Mouse (Mus musculus) MEL (cell line): Measurements from ENCODE around the gene Lmx1a. TPM values are rescaled to one million over a fixed set of nuclear protein-coding genes. Genes with fewer than 3 reads are reported as not detected.

Source experiments
- DNase-seq: peaks from one replicate; pipeline ENCODE4 v3.0.0; 2011; ENCODE audit warnings: low read depth, low spot score
- H3K27ac ChIP-seq: 2 replicates; pipeline ENCODE4 v1.5.1; 2012; ENCODE audit warnings: low read depth, mild to moderate bottlenecking, control low read depth, low read length, moderate library complexity; ENCODE audit not compliant: control insufficient read depth
- H3K27me3 ChIP-seq, 2 experiments: fragments of 150-350 bp in 1 of 2; sonication (generic) in 1 of 2; 2 replicates each; pipeline ENCODE4 v1.6.1; 2012; ENCODE audit warnings: low read length in 2 of 2, mild to moderate bottlenecking in 2 of 2, improper control_type of control experiment in 1 of 2, moderate library complexity in 1 of 2; ENCODE audit not compliant: insufficient read depth in 2 of 2, control insufficient read depth in 1 of 2
- H3K36me3 ChIP-seq, 2 experiments: 2 replicates each; pipeline ENCODE4 v1.6.1; 2012 to 2014; ENCODE audit warnings: low read length in 2 of 2, improper control_type of control experiment in 1 of 2, inconsistent platforms in 1 of 2, mild to moderate bottlenecking in 1 of 2; ENCODE audit not compliant: insufficient read depth in 2 of 2, control insufficient read depth in 1 of 2
- H3K4me1 ChIP-seq, 2 experiments: fragments of 150-350 bp in 1 of 2; sonication (generic) in 1 of 2; 2 replicates each; pipeline ENCODE4 v1.6.1; 2012; ENCODE audit warnings: low read length in 2 of 2, improper control_type of control experiment in 1 of 2, mild to moderate bottlenecking in 1 of 2; ENCODE audit not compliant: insufficient read depth in 2 of 2, control insufficient read depth in 1 of 2
- H3K4me3 ChIP-seq, 2 experiments: fragments of 150-350 bp in 1 of 2; sonication (generic) in 1 of 2; 2 replicates each; pipeline ENCODE4 v1.5.1; 2012; ENCODE audit warnings: low read depth in 2 of 2, low read length in 2 of 2, mild to moderate bottlenecking in 2 of 2, moderate library complexity in 2 of 2, control low read depth in 1 of 2, improper control_type of control experiment in 1 of 2; ENCODE audit not compliant: control insufficient read depth in 1 of 2, insufficient read depth in 1 of 2
- H3K79me2 ChIP-seq: 2 replicates; pipeline ENCODE4 v1.6.1; 2012; ENCODE audit warnings: mild to moderate bottlenecking, low read length, moderate library complexity; ENCODE audit not compliant: control insufficient read depth, poor library complexity, insufficient read depth
- H3K9ac ChIP-seq: 2 replicates; pipeline ENCODE4 v1.6.1; 2012; ENCODE audit warnings: low read depth, mild to moderate bottlenecking, control low read depth, low read length, moderate library complexity; ENCODE audit not compliant: control insufficient read depth, poor library complexity, severe bottlenecking
- H3K9me3 ChIP-seq: fragments of 150-350 bp; sonication (generic); replicated peaks from 2 replicates; pipeline ENCODE4 v1.6.1; 2012; ENCODE audit warnings: mild to moderate bottlenecking, low read length, improper control_type of control experiment, moderate library complexity; ENCODE audit not compliant: insufficient read depth
- BHLHE40 ChIP-seq: IDR thresholded peaks from 2 replicates; pipeline ENCODE4 v1.6.1; 2012; ENCODE audit warnings: low read depth, mild to moderate bottlenecking, inconsistent platforms, low read length, improper control_type of control experiment, borderline replicate concordance
- CHD1 ChIP-seq: IDR thresholded peaks from 2 replicates; pipeline ENCODE4 v1.6.1; 2012; ENCODE audit warnings: low read depth, mild to moderate bottlenecking, inconsistent platforms, low read length, improper control_type of control experiment
- CTCF ChIP-seq, 3 experiments: IDR thresholded peaks in 2 of 3; conservative IDR thresholded peaks in 1 of 3; 2 replicates each; pipeline ENCODE4 v1.5.1; 2011 to 2012; ENCODE audit warnings: low read length in 3 of 3, low read depth in 2 of 3, mild to moderate bottlenecking in 2 of 3, improper control_type of control experiment in 1 of 3, inconsistent platforms in 1 of 3, mixed read lengths in 1 of 3, moderate library complexity in 1 of 3; ENCODE audit not compliant: control insufficient read depth in 1 of 3, insufficient read depth in 1 of 3, poor library complexity in 1 of 3, severe bottlenecking in 1 of 3
- E2F4 ChIP-seq: IDR thresholded peaks from 2 replicates; pipeline ENCODE4 v1.6.1; 2011; ENCODE audit warnings: low read depth, low read length, improper control_type of control experiment, borderline replicate concordance
- ELF1 ChIP-seq: IDR thresholded peaks from 2 replicates; pipeline ENCODE4 v1.6.1; 2014; ENCODE audit warnings: low read depth, mild to moderate bottlenecking, inconsistent platforms, low read length, improper control_type of control experiment, moderate library complexity
- ETS1 ChIP-seq: IDR thresholded peaks from 2 replicates; pipeline ENCODE4 v1.6.1; 2012; ENCODE audit warnings: low read depth, mild to moderate bottlenecking, inconsistent platforms, low read length, improper control_type of control experiment, moderate library complexity
- GABPA ChIP-seq: IDR thresholded peaks from 2 replicates; pipeline ENCODE4 v1.6.1; 2012; ENCODE audit warnings: low read depth, mild to moderate bottlenecking, inconsistent platforms, low read length, improper control_type of control experiment, moderate library complexity
- GATA1 ChIP-seq: IDR thresholded peaks from 2 replicates; pipeline ENCODE4 v1.6.1; 2011; ENCODE audit warnings: low read depth, low read length, improper control_type of control experiment
- HCFC1 ChIP-seq: IDR thresholded peaks from 2 replicates; pipeline ENCODE4 v1.6.1; 2012; ENCODE audit warnings: low read depth, mild to moderate bottlenecking, inconsistent platforms, low read length, improper control_type of control experiment, moderate library complexity
- JUND ChIP-seq: IDR thresholded peaks from 2 replicates; pipeline ENCODE4 v1.6.1; 2011; ENCODE audit warnings: low read depth, mild to moderate bottlenecking, improper control_type of control experiment, low read length
- KAT2A ChIP-seq: conservative IDR thresholded peaks from 2 replicates; pipeline ENCODE4 v1.6.1; 2012; ENCODE audit warnings: low read depth, low read length, improper control_type of control experiment, inconsistent platforms
- MAFK ChIP-seq: IDR thresholded peaks from 2 replicates; pipeline ENCODE4 v1.6.1; 2011; ENCODE audit warnings: low read depth, mild to moderate bottlenecking, low read length, improper control_type of control experiment, borderline replicate concordance
- MAX ChIP-seq: IDR thresholded peaks from 2 replicates; pipeline ENCODE4 v1.6.1; 2011; ENCODE audit warnings: low read length, improper control_type of control experiment
- MAZ ChIP-seq: IDR thresholded peaks from 2 replicates; pipeline ENCODE4 v1.6.1; 2012; ENCODE audit warnings: low read depth, mild to moderate bottlenecking, inconsistent platforms, low read length, improper control_type of control experiment
- MYB ChIP-seq: IDR thresholded peaks from 2 replicates; pipeline ENCODE4 v1.6.1; 2011; ENCODE audit warnings: mild to moderate bottlenecking, low read depth, low read length, improper control_type of control experiment
- MYC ChIP-seq: IDR thresholded peaks from 2 replicates; pipeline ENCODE4 v1.6.1; 2011; ENCODE audit warnings: low read depth, mild to moderate bottlenecking, low read length, improper control_type of control experiment, moderate library complexity
- NELFE ChIP-seq: IDR thresholded peaks from 2 replicates; pipeline ENCODE4 v1.6.1; 2011; ENCODE audit warnings: low read depth, low read length, improper control_type of control experiment
- POLR2A ChIP-seq, 2 experiments: IDR thresholded peaks; 2 replicates each; pipeline ENCODE4 v1.6.1; 2011 to 2012; ENCODE audit warnings: low read length in 2 of 2, mild to moderate bottlenecking in 2 of 2, control low read depth in 1 of 2, improper control_type of control experiment in 1 of 2, low read depth in 1 of 2, moderate library complexity in 1 of 2; ENCODE audit not compliant: control insufficient read depth in 1 of 2, insufficient read depth in 1 of 2, poor library complexity in 1 of 2
- POLR2AphosphoS2 ChIP-seq: IDR thresholded peaks from 2 replicates; pipeline ENCODE4 v1.6.1; 2011; ENCODE audit warnings: low read length, improper control_type of control experiment
- POLR2AphosphoS5 ChIP-seq: IDR thresholded peaks from 2 replicates; pipeline ENCODE4 v1.6.1; 2012; ENCODE audit warnings: low read depth, borderline replicate concordance, mild to moderate bottlenecking, inconsistent platforms, low read length, moderate library complexity, mixed read lengths
- RAD21 ChIP-seq: IDR thresholded peaks from 2 replicates; pipeline ENCODE4 v1.6.1; 2011; ENCODE audit warnings: mild to moderate bottlenecking, low read depth, low read length, improper control_type of control experiment
- RCOR1 ChIP-seq: IDR thresholded peaks from 2 replicates; pipeline ENCODE4 v1.6.1; 2012; ENCODE audit warnings: low read depth, mild to moderate bottlenecking, inconsistent platforms, low read length, improper control_type of control experiment
- SIN3A ChIP-seq: IDR thresholded peaks from 2 replicates; pipeline ENCODE4 v1.6.1; 2012; ENCODE audit warnings: low read length, improper control_type of control experiment, inconsistent platforms
- SMC3 ChIP-seq: IDR thresholded peaks from 2 replicates; pipeline ENCODE4 v1.6.1; 2011; ENCODE audit warnings: low read depth, low read length, improper control_type of control experiment
- TBP ChIP-seq: IDR thresholded peaks from 2 replicates; pipeline ENCODE4 v1.8.0; 2011; ENCODE audit warnings: low read depth, low read length, improper control_type of control experiment
- TCF12 ChIP-seq: IDR thresholded peaks from 2 replicates; pipeline ENCODE4 v1.6.1; 2014; ENCODE audit warnings: low read depth, mild to moderate bottlenecking, inconsistent platforms, low read length, improper control_type of control experiment, moderate library complexity
- USF1 ChIP-seq: IDR thresholded peaks from 2 replicates; pipeline ENCODE4 v1.6.1; 2014; ENCODE audit warnings: low read depth, mild to moderate bottlenecking, inconsistent platforms, low read length, improper control_type of control experiment, moderate library complexity
- ZKSCAN1 ChIP-seq: IDR thresholded peaks from 2 replicates; pipeline ENCODE4 v1.6.1; 2012; ENCODE audit warnings: low read depth, mild to moderate bottlenecking, inconsistent platforms, low read length, improper control_type of control experiment, moderate library complexity
- ZNF384 ChIP-seq: IDR thresholded peaks from 2 replicates; pipeline ENCODE4 v1.6.1; 2012; ENCODE audit warnings: low read depth, mild to moderate bottlenecking, inconsistent platforms, low read length, improper control_type of control experiment
- polyA plus RNA-seq, 2 experiments: library from polyadenylated mRNA; stranded (reverse) in 1 of 2; unstranded in 1 of 2; fragments of >175 nt in 1 of 2; fragments of >200 nt in 1 of 2; gene quantifications; 2 replicates each; pipeline versions ENCODE4 v1.2.1 to v1.2.4; 2012; ENCODE audit warnings: low replicate concordance in 2 of 2, low read depth in 1 of 2; ENCODE audit not compliant: insufficient read length in 2 of 2, insufficient read depth in 1 of 2, missing spikeins in 1 of 2
- total RNA-seq: library from RNA; depleted of rRNA; stranded (reverse); fragments of 300-350 nt; gene quantifications from 2 replicates; pipeline ENCODE4 v1.2.3, GENCODE M21; 2012

Lmx1a gene
- total and polyA plus RNA-seq, 3 experiments: not detected

DNA sequence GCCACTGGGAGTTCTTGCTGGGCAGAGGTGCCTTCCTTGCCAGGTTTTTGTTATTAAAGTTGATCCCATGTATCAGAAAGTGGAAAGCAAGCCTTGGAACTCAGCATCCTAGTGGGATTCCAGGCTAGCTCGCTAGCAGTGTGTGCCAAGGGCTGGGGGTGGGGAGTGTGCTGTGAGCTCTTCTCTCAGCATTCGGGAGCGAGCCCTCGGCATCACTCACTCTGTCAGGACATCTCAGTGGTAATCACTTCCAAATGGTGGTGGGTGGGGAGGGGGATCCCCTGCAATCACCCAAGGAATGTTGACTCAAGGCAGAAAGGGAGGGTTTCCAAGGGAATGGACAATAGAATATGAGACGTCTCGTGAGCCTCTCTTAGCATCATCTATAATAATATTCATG lies 45.4 kb downstream of the Lmx1a start (continued):
- TF ChIP-seq RAD21 (no peak), JUND (no peak)

DNA sequence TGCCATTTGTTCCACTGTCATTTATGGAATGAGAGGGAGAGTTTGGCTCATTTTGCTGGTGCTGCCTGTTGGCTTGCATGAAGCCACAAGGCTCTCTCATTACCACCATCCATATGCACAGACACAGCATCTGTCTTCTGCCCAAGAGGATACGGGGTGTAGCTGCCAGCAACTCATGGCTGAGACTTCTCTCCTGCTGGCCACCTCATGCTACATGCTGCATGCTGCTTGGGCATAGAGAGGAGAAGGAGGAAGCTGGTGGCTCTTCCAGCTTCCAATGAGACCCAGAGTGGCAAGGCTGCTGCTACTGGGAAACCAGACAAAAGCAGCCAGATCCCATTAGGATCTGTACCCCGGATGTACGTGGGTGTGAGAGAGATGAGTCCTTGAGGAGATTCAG lies 47.8 kb downstream of the Lmx1a start:
- no peaks in the 10 kb centered on the region for H3K9me3 ChIP-seq

DNA sequence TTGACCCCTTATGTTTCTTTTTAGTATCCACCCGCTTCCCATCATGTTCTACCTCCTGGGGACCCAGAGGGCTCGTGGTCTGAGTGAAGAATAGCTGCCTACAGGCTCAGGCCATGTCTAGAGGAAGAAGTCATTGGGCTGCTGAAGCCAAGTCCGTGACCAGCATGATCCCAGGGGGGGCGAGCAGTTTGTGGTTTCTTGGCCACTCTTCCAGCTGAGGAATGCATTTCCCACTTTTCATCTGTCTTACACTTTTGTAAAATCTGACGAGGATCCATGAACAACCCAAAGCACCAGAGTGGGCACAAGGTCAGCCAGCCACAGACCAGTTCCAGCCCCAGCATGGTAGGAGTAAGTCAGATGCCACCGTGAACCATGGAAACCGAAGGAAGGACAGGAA lies 50.2 kb downstream of the Lmx1a start:
- H3K9me3 ChIP-seq: no peaks in the 10 kb centered on the region
- no peak for DNase-seq
- no peaks in the 10 kb centered on the region for H3K4me1 ChIP-seq
- no peak overlapping the region for H3K9ac ChIP-seq
- TF ChIP-seq GATA1 (no peak), KAT2A (no peak), ZNF384 (no peak), HCFC1 (no peak), ELF1 (no peak), NELFE (no peak), GABPA (no peak), CTCF (IDR thresholded peaks at IDR 0.05 in 2 of 3, conservative IDR thresholded peaks at IDR 0.05 in 1 of 3; ENCODE audit: control insufficient read depth in 1 of 3, insufficient read depth in 1 of 3, low read depth in 2 of 3, low read length in 3 of 3, poor library complexity in 1 of 3, severe bottlenecking in 1 of 3) (no peak), BHLHE40 (no peak), CHD1 (no peak), RCOR1 (no peak), E2F4 (no peak), POLR2AphosphoS5 (no peak), TCF12 (no peak), USF1 (no peak), MAX (no peak), SMC3 (no peak), MAFK (no peak), JUND (no peak), ZKSCAN1 (no peak)
- H3K4me3 ChIP-seq: no peak overlapping the region
- no peaks in the 10 kb centered on the region for H3K79me2 ChIP-seq
- no peak overlapping the region for H3K27ac ChIP-seq
- H3K36me3 ChIP-seq: no peaks in the 10 kb centered on the region
- H3K27me3 ChIP-seq: no peaks in the 10 kb centered on the region

More for the DNA sequence above, 47.8 kb downstream of the Lmx1a start:
- no peak for DNase-seq
- TF ChIP-seq SIN3A: no peak
- no peak for TF ChIP-seq POLR2AphosphoS5
- TF ChIP-seq MYB: no peak
- no peak for TF ChIP-seq MYC
- TF ChIP-seq POLR2AphosphoS2: no peak
- TF ChIP-seq BHLHE40: no peak
- TF ChIP-seq GABPA: no peak
- no peak for TF ChIP-seq ELF1
- no peak for TF ChIP-seq RAD21
- TF ChIP-seq HCFC1: no peak
- no peak for TF ChIP-seq NELFE
- TF ChIP-seq ETS1: no peak
- no peak for TF ChIP-seq MAZ
- TF ChIP-seq MAFK: no peak
- TF ChIP-seq POLR2A (IDR thresholded peaks at IDR 0.05; ENCODE audit: control insufficient read depth in 1 of 2, insufficient read depth in 1 of 2, low read depth in 1 of 2, low read length in 2 of 2, poor library complexity in 1 of 2): no peak
- no peak for TF ChIP-seq E2F4
- TF ChIP-seq KAT2A: no peak
- no peak for TF ChIP-seq ZKSCAN1
- no peak for TF ChIP-seq TBP
- TF ChIP-seq, all 39 proteins: peak for 0
- no peaks in the 10 kb centered on the region for H3K4me1 ChIP-seq
- no peaks in the 10 kb centered on the region for H3K27me3 ChIP-seq
- no peak overlapping the region for H3K27ac ChIP-seq
- H3K9ac ChIP-seq: no peak overlapping the region
- no peaks in the 10 kb centered on the region for H3K36me3 ChIP-seq
- H3K79me2 ChIP-seq: no peaks in the 10 kb centered on the region
- H3K4me3 ChIP-seq: no peak overlapping the region
